Mouse (Mus musculus) megakaryocyte, embryonic 14.5 days (primary cell): ENCODE measurements around the gene Esyt3. TPM values are rescaled to one million over a fixed set of nuclear protein-coding genes. Genes with fewer than 3 reads are reported as not detected.
A peak's percentile ranks its signal among the peaks of the same experiment; 100 is the strongest.

Experiments
- H3K27me3 ChIP-seq: replicated peaks from 2 replicates; pipeline ENCODE3; 2012; ENCODE audit warnings: inconsistent platforms
- H3K36me3 ChIP-seq: replicated peaks from 2 replicates; pipeline ENCODE3; 2012; ENCODE audit warnings: low read length, inconsistent platforms, mixed read lengths
- H3K4me1 ChIP-seq: 2 replicates; pipeline ENCODE4 v1.6.1; 2012; ENCODE audit warnings: inconsistent platforms
- H3K4me3 ChIP-seq: replicated peaks from 2 replicates; pipeline ENCODE3; 2012; ENCODE audit warnings: moderate library complexity, mild to moderate bottlenecking, inconsistent platforms
- H3K9me3 ChIP-seq: 2 replicates; pipeline ENCODE4 v1.6.1; 2012; ENCODE audit warnings: inconsistent platforms
- FLI1 ChIP-seq: IDR thresholded peaks from 2 replicates; pipeline ENCODE4 v1.6.1; 2012; ENCODE audit warnings: low read length, inconsistent platforms, mixed read lengths
- GATA1 ChIP-seq: IDR thresholded peaks from 3 replicates; pipeline ENCODE4 v1.6.1; 2012; ENCODE audit warnings: mixed read lengths, low read length, inconsistent platforms, borderline replicate concordance
- polyA plus RNA-seq: library from polyadenylated mRNA; stranded (reverse); fragments of >175 nt; gene quantifications from 2 replicates; pipeline ENCODE4 v1.2.3, GENCODE M21; 2012; ENCODE audit warnings: low replicate concordance; ENCODE audit not compliant: insufficient read depth

Gene Esyt3
- polyA plus RNA-seq, 1 experiment: not detected

GRCm38 (mm10) chr9:99389506-99389905, 31.1 kb upstream of the Esyt3 start:
- no peaks in the 10 kb centered on the region for H3K4me1 ChIP-seq

GRCm38 (mm10) chr9:99388856-99389255, 30.5 kb upstream of the Esyt3 start:
- Histone ChIP-seq H3K4me1 (peaks cover under 1% of the 10 kb centered on the region; the same call in 1 of the 2 replicates), H3K4me3 (no peak overlapping the region), H3K36me3 (no peaks in the 10 kb centered on the region), H3K27me3 (peaks cover 54% of the 10 kb centered on the region), H3K9me3 (no peaks in the 10 kb centered on the region)
- TF ChIP-seq GATA1 (no peak), FLI1 (no peak)

More at GRCm38 (mm10) chr9:99389506-99389905, 31.1 kb upstream of the Esyt3 start:
- H3K27me3 ChIP-seq: peaks cover 52% of the 10 kb centered on the region
- no peak overlapping the region for H3K4me3 ChIP-seq
- H3K9me3 ChIP-seq: no peaks in the 10 kb centered on the region
- TF ChIP-seq GATA1: no peak
- TF ChIP-seq FLI1: no peak
- no peaks in the 10 kb centered on the region for H3K36me3 ChIP-seq

GRCm38 (mm10) chr9:99388078-99388477, 29.7 kb upstream of the Esyt3 start:
- no peaks in the 10 kb centered on the region for H3K36me3 ChIP-seq
- H3K4me1 ChIP-seq: peaks cover 3% of the 10 kb centered on the region; the same call in 1 of the 2 replicates
- no peak for TF ChIP-seq GATA1
- TF ChIP-seq FLI1: no peak
- no peak overlapping the region for H3K4me3 ChIP-seq
- H3K9me3 ChIP-seq: no peaks in the 10 kb centered on the region
- H3K27me3 ChIP-seq: peaks cover 58% of the 10 kb centered on the region

- Histone ChIP-seq H3K4me3 (no peak overlapping the region), H3K27me3 (peaks cover 52% of the 10 kb centered on the region), H3K36me3 (no peaks in the 10 kb centered on the region), H3K4me1 (peaks cover 10% of the 10 kb centered on the region), H3K9me3 (no peaks in the 10 kb centered on the region)
- TF ChIP-seq FLI1 (no peak), GATA1 (no peak)
These were observed 24.2 kb upstream of the Esyt3 start for GRCm38 (mm10) chr9:99382556-99382955.

GRCm38 (mm10) chr9:99379194-99379593, 20.8 kb upstream of the Esyt3 start:
- peaks cover 48% of the 10 kb centered on the region for H3K27me3 ChIP-seq
- no peaks in the 10 kb centered on the region for H3K9me3 ChIP-seq
- no peaks in the 10 kb centered on the region for H3K36me3 ChIP-seq
- H3K4me3 ChIP-seq: no peak overlapping the region
- TF ChIP-seq FLI1 (no peak), GATA1 (no peak)
- H3K4me1 ChIP-seq: peaks cover 14% of the 10 kb centered on the region

GRCm38 (mm10) chr9:99376591-99377418, 18.4 kb upstream of the Esyt3 start:
- Histone ChIP-seq H3K36me3 (no peaks in the 10 kb centered on the region), H3K27me3 (peaks cover 46% of the 10 kb centered on the region), H3K9me3 (no peaks in the 10 kb centered on the region), H3K4me3 (peak overlapping the region; percentile 70), H3K4me1 (peaks cover 11% of the 10 kb centered on the region)
- TF ChIP-seq GATA1 (no peak), FLI1 (no peak)

GRCm38 (mm10) chr9:99368431-99368830, 10.1 kb upstream of the Esyt3 start:
- H3K4me3 ChIP-seq: no peak overlapping the region
- no peaks in the 10 kb centered on the region for H3K36me3 ChIP-seq
- peaks cover 28% of the 10 kb centered on the region for H3K27me3 ChIP-seq
- H3K4me1 ChIP-seq: no peaks in the 10 kb centered on the region
- peaks cover 5% of the 10 kb centered on the region for H3K9me3 ChIP-seq
- TF ChIP-seq FLI1: no peak
- TF ChIP-seq GATA1: no peak

- Histone ChIP-seq H3K36me3 (no peaks in the 10 kb centered on the region), H3K4me3 (no peak overlapping the region), H3K4me1 (no peaks in the 10 kb centered on the region), H3K9me3 (peaks cover 5% of the 10 kb centered on the region), H3K27me3 (peaks cover 40% of the 10 kb centered on the region)
- TF ChIP-seq GATA1 (no peak), FLI1 (no peak)
These were observed 7.5 kb upstream of the Esyt3 start for GRCm38 (mm10) chr9:99365906-99366305.

- H3K4me1 ChIP-seq: peaks cover 6% of the 10 kb centered on the region
- peaks cover 57% of the 10 kb centered on the region for H3K27me3 ChIP-seq
- peaks cover 11% of the 10 kb centered on the region; the same call in 1 of the 2 replicates for H3K9me3 ChIP-seq
- TF ChIP-seq GATA1: no peak
- no peak overlapping the region for H3K4me3 ChIP-seq
- no peaks in the 10 kb centered on the region for H3K36me3 ChIP-seq
These were observed 4.7 kb upstream of the Esyt3 start for GRCm38 (mm10) chr9:99363076-99363475.

GRCm38 (mm10) chr9:99361946-99362345, 3.6 kb upstream of the Esyt3 start:
- no peak for TF ChIP-seq FLI1
- TF ChIP-seq GATA1: no peak
- Histone ChIP-seq H3K27me3 (peaks cover 68% of the 10 kb centered on the region), H3K4me3 (no peak overlapping the region), H3K36me3 (no peaks in the 10 kb centered on the region), H3K9me3 (peaks cover 11% of the 10 kb centered on the region; the same call in 1 of the 2 replicates), H3K4me1 (peaks cover 13% of the 10 kb centered on the region)
